Mouse (Mus musculus) layer of hippocampus, adult 18-20 months (tissue): ENCODE results near the gene Selplg. TPM values are rescaled to one million over a fixed set of nuclear protein-coding genes. Genes with fewer than 3 reads are reported as not detected.

ENCODE experiments used
- DNase-seq, 2 experiments: peaks; one replicate each; pipeline ENCODE4 v3.0.0; 2022; ENCODE audit warnings: low spot score in 2 of 2
- total RNA-seq, 2 experiments: library from RNA; stranded (reverse); gene quantifications; 2 replicates each; pipeline ENCODE4 v1.2.3; 2021

Gene Selplg
- total RNA-seq, 2 experiments from 2014 or later, result 34.7 to 38.4 TPM

- no peak for DNase-seq
Measured at GRCm38 (mm10) chr5:113855117-113855516, 22.7 kb upstream of the Selplg start.

DNA sequence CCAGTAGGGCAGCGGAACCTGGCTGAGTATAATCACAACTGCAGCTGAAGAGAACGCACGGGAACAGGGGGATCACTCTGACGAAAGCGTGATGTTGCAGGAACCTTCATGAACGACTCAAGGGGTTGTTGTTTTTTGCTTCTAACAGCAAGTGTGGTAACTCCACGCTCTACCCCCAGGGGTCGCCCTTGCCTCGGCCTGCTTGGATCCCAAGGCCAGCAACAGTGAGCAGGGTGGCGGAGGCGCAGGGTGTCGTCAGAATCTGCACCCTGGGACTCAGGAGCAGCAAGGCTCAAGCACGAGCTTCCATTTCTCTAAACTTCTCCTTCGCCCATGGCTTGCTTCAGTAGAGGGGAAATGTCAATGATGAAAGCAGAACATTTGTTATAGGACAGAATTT, 22.1 kb upstream of the Selplg start:
- DNase-seq, result peak; percentile 79 to 91

DNA sequence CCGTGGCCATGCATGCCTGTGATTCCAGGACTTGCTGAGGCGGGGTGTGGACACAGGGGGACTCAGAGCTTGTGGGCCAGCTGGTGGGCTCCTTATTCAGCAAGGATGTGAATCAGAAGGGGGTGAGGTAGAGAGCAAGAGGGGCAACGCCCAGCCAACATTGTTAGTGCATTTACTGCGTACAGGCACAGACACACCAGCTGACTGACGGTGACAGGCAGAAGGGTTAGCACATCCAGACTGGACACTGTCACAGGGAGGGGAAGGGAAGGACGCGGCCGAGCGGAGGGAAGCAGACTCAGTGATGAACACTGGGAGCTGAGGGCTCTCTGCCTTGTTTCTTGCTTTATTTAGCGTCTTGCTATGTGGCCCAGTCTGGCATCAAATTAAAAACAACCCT, 21.1 kb upstream of the Selplg start:
- DNase-seq, result no peak

- no peak for DNase-seq
Measured at GRCm38 (mm10) chr5:113852463-113852862, 20.0 kb upstream of the Selplg start.

- DNase-seq, result no peak
Measured at GRCm38 (mm10) chr5:113850680-113851230, 18.3 kb upstream of the Selplg start.

DNA sequence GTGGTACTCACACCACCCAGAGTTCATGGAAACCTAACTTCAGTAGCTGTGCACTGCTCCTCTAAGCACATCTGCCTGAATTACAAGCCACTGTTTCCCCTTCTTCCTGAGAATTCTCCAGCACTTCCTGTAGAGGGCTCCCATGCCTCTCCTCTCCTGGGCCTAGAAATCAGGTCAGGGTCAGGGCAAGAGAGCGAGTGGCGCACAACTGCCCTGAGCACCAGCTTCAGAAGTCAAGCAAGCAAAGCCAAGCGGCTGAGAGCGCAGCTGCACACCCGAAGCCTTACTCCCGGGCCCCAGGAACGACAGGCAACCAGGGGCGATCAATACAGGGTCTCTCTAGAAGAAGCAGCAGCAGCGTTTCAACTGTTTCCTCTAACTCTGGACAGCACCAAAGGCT, 15.2 kb upstream of the Selplg start:
- no peak for DNase-seq

DNA sequence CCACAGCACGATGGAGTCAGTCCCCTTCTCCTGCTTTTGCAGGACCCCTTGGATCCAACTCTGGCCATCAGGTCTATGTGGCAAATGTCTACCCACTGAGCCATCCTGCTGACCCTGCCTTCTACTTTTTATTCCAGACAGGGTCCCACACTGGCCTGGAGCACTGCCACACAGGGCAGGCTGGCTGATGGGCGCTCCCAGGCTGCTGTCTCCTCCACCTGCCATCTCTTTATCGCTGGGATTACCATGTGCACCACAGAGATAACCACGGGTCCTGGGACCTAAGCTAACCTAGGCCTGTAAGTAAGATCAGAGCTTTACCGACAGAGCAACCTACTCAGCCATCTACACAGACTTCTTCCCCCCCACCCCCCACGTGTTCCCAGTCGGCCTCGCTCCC, 14.2 kb upstream of the Selplg start:
- no peak for DNase-seq

DNA sequence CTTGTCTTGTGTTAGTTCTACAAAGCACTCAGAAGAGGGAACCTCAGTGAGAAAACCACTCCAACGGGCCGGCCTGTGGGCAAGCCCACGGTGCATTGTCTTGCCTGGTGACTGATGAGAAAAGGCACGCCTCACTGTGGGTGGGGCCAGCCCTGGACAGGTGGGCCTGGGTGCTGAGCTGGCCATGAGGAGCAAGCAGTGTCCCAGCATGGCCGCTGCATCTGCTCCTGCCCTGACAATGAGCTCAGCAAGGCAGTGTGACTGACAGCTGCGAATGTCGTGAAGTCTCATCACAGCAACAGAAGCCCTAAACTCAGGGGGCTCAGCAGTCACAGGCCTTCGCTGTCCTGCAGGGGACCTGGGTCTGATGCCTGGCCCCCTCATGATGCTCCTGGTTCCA, 13.2 kb upstream of the Selplg start:
- no peak for DNase-seq

- peak; percentile 42 to 72 for DNase-seq
Measured at GRCm38 (mm10) chr5:113844721-113845120, 12.3 kb upstream of the Selplg start.

GRCm38 (mm10) chr5:113844106-113844505, 11.7 kb upstream of the Selplg start:
- DNase-seq, result peak in 1 of 2 experiments; percentile 62

GRCm38 (mm10) chr5:113842906-113843305, 10.5 kb upstream of the Selplg start:
- DNase-seq, result no peak

DNA sequence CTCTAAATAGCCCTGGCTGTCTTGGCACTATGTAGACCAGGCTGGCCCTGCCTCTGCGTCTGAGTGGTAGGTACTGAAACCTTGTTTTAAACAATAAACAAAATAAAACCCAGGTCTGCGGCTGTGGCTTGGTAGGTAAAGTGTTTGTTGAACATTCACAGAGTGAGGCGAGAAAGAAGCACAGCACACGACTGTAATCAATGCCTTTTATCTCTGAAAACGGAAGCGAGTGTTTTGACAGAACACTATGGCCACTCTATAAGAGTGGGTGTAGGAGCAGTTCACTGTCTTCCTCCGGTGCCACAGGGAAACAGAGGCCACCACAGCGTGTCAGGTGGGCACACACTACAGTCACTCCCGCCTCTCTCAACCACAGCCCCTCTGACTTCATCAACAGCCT, 9.8 kb upstream of the Selplg start:
- no peak for DNase-seq

DNA sequence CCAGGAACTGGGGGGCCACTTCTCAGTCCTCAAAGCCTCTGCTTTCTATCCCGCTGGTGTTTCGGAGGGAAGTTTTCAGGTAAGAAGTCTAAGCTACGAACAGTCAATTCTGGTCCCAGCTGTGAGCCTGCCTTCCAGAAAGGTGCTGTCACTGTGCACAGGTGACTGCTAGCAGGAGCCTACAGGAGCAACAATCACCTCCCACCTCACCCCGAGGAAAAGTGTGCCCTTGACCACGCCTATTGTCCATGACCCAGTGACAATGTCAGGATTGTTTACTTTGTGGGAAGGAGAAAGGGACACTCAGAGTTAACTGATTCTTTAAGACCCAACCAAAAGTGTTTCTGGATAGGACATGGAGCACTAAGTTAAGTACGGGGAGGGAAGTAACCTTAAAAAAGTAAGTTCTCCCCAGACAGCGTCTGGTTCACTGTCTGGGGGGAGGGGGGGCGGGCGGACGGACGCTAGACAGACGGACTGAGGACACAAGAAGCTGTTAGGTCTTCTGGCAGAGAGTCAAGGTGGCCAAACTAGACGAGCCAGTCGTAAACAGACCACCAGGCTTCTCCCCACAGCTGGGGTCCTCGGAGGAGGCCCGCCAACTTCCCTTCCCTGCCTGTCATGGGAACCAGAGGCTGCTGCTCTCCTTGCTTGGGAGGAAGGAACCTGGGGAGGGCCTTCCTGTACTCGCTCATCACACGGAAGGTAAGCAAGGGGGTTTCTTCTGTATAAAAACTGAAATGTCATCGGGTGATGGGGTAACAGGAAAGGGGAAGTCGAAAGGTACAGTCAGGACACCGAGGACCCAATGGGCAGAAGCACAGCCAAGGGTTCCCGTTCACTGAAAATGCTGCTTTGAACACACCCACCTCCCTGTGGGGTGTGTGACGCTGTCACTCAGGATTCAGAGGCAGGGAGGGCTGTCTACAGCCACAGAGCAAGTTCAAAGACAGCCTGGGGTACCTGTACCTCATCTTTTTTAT, 9.1 kb upstream of the Selplg start:
- no peak for DNase-seq

GRCm38 (mm10) chr5:113840443-113840842, 8.0 kb upstream of the Selplg start:
- DNase-seq, result no peak

- DNase-seq, result no peak
Measured at GRCm38 (mm10) chr5:113836961-113837360, 4.5 kb upstream of the Selplg start.

GRCm38 (mm10) chr5:113833316-113833947, 988 bp upstream of the Selplg start:
- DNase-seq, result no peak

DNA sequence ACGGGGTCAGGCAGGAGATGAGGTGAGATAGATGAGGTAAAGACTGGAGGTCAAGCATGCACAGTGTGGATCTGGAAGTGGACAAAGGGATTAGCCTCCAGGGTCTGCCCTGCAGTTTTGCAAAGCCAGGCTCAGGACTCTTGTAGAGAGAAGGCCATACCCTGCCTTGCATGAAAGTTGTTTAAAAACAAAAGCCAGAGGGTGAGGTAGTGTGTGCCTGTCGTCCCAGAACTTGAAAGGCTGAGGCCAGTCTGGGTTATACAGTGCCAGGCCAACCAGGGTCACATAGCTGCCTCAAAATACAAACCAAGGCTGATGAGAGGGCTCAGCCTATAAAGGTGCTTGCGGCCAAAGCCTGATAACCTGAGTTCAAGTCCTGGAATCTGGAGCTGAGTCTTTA, 703 bp downstream of the Selplg start:
- DNase-seq, result no peak

- no peak for DNase-seq
Measured at GRCm38 (mm10) chr5:113830796-113831195, 1.6 kb downstream of the Selplg start.

- DNase-seq, result no peak
Measured at GRCm38 (mm10) chr5:113830292-113830643, 2.2 kb downstream of the Selplg start.

DNA sequence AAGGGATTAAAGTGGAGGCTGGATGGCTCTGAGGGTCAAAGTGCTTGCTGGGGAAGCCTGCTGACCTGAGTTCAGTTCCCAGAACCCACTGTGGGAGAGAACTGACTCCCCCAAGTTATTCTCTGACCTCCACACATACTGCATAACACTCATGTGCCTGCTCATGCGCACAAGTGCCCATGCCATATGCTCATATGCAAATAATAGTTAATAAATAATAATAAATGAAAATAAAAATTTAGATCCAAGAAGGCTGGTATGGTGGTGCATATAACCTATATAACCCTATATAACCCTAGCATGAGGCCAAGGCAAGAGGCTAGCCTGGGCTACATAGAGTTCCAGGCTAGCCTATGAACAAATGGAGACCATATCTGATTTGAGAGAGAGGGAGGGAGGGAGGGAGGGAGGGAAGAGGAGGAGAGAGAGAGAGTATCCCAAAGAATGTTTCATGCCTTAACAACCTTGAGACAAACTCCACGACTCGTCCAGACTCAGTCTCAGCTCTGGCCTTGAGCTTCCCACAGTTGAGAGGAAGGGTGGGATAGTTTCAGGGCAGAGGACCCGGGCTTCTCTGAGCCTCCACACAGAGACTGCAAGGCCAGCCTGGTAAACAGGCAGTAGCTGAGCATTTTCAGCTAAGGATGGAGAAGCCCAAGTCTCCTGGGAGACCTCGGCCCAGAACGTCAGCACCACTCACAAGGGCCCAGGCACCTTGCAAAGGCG, 2.7 kb downstream of the Selplg start:
- DNase-seq, result no peak

GRCm38 (mm10) chr5:113828481-113828880, 4.0 kb downstream of the Selplg start:
- DNase-seq, result no peak

DNA sequence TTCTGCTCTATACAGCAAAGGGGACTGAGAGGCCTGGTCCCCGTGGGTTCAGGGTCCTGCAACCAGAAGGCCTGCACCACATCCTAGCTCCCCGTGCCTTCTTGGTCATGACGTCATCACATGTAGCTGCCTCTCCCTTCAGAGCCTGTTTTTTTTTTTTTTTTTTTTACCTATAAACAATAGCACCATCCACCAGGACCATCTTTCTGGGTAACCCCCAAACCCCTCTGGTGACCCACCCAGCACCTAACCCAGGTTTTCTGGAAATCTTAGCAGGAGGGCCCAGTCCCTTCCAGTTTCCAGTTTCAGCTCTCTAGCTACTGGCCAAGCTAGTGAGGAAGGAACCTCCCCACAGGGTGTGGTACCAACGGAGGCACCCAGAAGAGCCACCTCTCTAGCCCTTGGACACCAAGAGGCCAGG, 4.4 kb downstream of the Selplg start:
- no peak for DNase-seq
